Mouse (Mus musculus) spleen, postnatal 36 days (tissue): Measurements from ENCODE around the gene Smim1.

Source experiments
- DNase-seq, 2 experiments: peaks; one replicate each; pipeline ENCODE4 v3.0.0; 2022; ENCODE audit warnings: low spot score in 2 of 2, mixed read lengths in 1 of 2

The Smim1 gene

DNA sequence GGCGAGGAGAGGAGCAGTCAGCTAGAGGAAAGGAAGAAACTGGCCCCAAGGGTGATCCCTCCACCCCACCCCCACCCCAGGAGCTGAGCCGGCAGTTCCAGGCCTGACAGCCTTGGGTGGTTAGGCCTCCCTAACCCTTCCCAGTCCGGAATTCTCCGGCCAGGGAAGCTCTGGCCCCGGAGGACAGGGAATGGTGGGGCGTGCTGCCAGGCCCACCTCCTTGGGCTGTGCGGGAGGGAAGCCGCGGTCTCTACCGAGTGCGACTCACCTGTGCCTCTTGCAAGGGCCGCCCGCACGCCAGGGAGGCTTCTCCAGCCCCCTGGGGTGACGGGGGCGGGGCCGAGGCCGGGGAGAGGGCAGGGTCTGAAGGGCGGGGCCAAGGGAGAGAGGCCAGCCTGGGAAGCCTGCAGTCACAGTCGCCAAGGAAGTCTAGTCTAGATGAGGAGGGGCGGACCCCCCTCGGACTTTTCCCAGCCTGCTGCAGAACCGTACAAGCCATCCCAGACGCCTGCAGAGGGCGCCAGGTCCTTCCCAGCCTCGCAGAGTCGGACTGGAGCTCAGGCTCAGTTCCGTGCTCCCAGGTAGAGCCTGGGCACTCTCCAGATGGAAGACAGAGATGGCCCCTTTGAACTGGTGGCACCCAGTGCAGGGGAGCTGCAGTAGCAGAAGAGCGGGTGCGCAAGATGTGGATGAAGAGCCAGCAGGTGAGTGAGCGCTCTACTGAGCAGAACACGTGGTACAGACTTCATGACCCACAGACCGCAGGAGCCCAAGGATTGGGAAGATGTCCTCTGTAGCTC lies at the start of gene Smim1:
TSS of gene Smim1 (minus strand) at position 590 of the 800 bp plus-strand sequence.
- DNase-seq: peak; percentile 40 to 57

DNA sequence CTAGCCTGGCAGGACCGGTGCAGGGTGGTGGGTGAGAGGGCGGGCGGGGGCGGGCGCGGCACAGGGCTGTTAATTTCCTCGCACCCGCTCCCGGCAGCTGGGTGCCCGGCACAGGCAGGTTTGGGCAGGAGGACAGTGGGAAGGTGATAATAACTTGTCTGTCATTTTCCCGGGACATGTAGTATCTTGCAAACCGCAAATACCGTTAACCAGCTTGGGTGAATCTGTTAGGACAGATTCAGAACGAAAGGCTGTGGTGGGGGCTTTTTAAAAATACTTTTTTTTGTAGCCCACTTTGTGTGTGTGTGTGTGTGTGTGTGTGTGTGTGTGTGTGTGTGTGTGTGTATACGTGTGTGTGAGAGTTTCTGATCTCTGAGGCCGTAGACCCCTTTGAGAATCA lies 45.9 kb upstream of the Smim1 start:
- DNase-seq: no peak

DNA sequence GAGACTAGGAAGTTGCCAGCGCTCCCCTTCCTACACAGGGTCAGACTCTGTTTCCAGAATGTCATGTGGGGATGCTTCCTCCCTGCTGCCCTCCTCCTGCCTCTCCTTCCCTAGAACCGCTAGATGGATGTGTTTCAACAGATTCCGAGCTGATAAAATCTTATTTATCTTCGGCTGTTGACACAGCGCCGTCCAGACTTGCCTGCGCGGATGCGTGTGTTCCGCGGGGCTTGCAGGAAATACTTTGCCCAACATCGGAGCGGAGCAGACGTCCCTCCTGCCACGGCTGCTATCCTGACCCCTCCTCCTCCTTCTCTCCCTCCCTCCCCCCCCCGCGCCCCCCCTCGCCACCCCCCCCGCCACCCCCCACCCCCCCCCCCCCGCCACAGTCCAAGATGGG lies 45.5 kb upstream of the Smim1 start:
- no peak for DNase-seq

DNA sequence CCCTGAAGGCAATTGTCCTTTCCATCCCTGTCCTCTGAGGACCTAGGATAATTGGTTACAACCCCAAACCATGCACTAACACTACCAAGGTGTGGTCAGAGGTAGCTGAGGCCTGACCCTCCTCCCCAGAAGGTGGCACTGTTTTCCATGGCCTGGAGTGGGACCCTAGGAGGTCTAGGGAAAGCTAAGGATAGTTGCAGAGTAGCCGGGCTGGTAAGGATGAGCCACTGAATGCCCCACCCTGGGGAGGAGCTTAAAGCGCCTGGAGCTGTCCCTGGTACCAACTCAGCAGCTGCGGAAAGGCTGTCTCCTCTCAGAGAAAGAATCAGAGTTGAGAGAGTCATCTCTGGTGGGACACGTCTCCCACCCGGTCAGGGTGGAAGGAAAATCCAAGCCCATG lies 44.9 kb upstream of the Smim1 start:
- DNase-seq: no peak

DNA sequence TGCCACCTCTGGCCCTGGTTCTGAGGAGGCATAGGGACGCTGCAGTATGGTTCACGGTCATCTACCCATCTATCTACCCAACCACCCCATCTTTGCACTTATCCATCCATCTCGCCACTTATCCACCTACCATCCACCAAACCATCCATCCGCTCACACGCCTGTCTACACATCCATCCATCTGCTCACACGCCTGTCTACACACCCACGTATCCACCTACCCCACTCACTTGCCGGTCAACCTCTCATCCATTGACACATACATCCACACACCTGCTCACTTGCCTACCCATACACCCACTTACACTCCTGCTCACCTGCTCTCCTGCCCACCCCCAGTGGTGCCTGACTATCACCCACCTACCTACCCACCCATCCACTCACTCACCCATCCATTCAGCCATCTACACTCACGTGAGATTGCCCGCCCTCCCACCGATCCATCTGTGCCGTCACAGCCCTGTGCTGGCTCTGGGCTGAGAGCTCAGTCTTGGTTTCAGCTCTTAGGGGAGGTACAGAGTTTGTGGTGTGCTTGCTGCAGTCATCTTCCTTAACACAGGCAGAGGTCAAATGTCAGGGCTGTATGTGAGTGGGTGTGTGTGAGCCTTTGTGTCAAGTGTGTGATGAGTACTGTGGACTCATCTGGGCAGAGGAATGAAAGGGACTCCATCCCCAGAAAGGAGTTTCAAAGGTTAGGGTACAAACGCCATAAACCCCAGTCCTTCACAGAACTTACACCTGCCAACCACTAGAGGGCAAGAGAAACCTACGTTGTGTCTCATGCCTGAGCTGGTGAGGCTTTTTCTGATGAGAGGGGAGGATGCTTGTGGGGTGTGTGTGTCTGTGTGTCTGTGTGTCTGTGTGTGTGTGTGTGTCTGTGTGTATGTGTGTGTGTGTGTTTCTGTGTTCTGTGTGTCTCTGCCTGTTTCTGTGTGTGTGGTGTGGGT lies 39.1 kb upstream of the Smim1 start:
- no peak for DNase-seq

DNA sequence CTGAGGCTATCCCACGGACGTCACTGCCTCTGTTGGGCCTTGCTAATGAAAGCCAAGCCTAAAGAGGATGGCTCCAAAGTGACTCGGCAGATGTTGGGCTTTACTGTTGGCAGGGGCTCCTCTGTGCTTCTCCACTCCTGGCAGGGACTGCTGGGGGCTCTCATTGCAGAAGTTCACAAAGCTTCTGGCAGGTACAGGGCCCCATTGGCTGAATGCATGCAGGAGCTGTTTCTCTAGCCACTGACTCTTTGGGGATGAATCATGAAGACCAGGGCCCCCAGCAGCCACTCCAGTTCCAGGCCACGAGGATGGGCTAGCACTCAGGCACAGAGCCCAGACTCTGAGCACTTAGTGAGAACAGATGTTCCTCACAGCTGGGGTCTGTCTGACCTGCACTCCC lies 31.7 kb upstream of the Smim1 start:
- no peak for DNase-seq

DNA sequence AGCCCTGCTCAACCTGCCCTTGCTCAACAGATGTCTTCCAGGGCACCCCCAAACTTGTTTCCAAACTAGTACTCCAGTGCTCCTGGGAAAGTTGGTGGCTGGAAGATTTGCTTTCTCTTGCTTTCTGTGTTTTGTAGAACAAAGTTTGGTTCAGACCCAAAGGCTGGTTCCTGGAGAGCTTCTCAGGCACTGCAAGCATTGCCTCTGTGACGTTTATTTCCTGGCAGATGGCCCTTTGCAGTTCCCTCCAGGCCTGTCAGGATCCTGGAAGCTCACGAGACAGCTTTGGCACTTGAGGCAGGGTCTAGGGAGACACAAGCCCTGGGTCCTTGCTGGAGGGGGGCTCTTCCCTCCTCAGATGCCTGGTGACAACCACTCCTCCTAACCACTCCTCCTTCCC lies 30.6 kb upstream of the Smim1 start:
- DNase-seq: no peak

DNA sequence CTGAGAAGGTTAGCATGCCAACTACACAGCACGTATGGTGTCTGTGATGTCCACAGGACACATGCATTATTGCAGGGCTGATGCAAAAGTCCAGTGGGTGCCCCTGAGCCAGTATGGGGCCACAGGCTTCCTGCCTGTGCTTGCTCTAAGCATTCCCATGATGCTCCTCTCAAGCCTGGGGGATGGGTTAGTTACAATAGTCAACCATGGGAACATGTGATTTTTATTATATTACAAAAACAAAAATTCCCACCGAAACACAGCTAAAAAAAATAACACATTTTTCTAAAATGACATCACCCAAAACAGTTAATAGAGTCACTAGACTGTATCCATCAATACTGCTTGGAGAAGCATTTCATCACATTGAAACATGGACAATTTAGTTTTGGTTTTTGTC lies 30.0 kb upstream of the Smim1 start:
- DNase-seq: no peak

DNA sequence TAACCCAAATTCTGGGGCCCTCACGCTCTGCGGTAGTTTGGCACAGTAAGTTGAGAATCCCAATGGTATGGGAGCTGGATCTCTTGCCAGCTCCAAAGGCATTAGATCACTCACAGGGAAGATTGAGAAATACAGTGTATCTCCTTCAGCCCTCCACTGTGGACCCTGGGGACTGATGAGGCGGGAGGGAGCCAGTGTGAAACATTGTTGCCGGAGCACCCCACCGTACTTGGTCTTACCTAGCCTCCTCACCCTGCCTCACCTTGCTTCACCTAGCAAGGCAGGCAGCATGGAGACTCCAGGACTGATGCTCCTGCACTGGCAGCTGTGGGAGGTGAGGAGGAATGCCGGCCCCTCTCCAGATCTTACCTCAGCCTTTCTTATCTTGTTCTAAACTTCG lies 29.5 kb upstream of the Smim1 start:
- DNase-seq: no peak

DNA sequence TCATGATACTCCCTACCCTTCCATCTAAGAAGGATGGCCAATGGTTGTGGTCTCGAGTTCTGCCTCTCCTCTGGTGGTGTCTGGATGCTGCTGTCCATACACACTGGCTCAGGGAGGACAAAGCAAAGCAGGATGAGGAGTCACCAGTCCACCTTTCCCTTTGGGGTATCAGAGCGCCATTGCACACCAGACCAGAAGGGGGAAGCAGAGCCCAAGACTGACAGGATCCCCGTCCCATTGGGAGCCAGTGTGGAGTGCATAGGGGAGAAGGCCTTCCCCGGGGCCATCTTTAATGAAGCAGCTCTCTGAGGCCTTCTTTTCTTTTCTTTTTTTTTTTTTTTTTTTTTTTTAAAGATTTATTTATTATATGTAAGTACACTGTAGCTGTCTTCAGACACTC lies 27.0 kb upstream of the Smim1 start:
- DNase-seq: no peak

DNA sequence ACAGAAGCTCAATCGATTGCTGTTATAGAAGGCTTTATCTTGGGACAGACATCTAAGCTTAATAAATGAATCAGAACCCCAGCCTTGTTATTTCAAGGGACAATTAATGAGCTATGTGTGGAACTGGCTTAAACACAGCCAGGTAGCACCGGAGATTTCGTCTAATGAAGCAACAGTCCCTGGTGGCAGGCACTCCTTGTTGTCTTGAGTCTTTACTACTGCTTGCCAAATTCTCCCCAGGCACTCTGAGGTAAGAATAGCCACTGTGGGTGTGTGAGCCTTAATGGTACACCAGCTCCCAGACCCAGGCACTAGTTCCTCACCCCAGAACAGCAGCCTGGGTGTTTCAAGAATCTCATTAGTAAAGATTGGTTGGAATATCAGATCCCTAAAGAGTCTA lies 25.4 kb upstream of the Smim1 start:
- DNase-seq: no peak

DNA sequence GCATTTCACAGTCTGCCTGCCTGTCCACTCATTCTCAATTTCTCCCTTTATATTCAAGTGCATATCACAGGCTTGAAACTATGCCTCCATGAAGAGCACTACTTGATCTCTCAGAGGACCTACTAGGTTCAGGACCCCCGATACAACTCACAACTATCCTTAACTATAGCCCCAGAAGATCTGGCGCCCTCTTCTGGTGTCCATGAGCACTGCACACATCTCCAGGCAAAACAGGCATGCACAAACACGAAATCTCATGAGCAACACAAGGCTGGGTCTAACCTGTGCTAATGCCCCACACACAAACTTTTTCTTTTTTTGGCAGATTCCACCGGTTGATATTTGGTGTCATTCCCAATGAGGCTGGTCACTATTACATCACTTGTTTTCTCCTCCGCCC lies 19.8 kb upstream of the Smim1 start:
- DNase-seq: no peak

DNA sequence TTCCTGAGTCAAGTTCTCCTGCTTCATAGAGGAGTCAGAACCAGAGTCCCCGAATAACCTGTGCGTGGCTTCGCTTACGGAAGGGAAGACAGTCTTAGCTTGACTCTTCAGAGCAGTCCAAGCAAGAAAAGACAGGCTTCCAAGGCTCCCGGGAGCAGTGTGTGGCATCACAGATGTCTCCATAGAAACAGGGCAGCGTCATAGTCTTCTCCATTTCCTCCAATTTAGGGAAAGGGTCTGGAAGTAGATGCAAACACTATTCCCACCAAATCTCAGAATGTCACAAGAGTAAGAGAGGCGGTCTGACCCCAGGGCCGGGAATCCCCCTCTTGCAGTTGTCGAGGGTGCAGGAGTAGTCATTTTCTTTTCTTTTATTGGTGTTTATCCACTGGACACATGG lies 16.5 kb upstream of the Smim1 start, which contains the start of gene Ccdc27:
TSS of gene Ccdc27 (minus strand) at position 101 of the 400 bp plus-strand sequence.
- no peak for DNase-seq

DNA sequence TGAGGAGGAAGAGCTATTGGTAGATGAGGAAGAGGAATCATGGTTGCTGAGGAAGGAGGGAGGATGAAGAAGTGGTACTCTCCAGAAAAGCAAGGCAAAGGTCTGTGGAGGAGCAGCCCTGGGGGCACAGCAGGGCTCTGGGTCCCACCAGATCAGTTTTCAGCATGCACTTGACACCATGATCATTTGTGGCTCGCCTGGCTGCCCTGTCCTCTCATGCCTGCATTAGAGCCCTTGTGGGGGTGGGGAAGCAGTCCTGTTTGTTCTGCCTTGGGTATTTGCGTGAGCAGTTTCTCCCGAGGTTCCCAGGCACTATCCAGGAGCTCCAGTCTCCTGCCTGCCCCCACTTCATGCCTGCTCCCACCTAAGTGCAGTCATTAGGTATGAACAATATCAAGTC lies 11.1 kb upstream of the Smim1 start:
- no peak for DNase-seq

DNA sequence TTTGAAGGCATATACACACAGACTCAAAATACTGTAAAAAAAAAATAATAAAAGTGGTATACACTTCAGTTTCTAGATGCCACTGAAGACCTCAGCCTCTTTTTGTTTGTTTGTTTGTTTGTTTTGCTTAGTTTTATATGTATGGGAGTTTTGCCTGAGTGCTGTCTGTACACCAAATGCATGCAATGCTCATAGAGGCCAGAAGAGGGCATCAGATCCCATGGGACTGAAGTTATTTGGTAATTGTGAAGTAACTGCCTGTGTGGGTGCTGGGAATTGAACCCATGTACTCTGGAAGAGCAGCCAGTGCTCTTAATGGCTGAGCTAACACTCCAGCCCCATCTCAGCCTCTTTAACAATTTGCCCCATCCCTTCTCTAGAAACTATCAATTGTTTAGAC lies 2.6 kb upstream of the Smim1 start:
- no peak for DNase-seq

DNA sequence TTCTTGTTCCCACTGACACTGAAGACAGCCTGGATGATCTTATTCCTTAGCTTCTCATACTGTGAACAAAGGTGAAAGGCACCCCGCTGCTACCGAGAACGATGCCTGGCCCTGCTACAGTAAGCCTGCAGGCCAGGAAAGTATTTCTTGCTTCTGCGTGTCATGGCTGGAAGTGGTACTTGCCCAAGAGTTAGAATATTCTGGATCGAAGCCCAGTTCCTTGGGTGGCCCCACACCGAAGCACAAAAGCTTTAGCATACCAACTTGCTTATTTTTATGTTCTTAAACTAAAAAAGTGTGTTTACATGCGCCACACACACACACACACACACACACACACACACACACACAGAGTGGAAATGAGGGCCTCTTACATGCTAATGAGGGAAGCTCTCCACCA lies 2.0 kb upstream of the Smim1 start:
- no peak for DNase-seq

DNA sequence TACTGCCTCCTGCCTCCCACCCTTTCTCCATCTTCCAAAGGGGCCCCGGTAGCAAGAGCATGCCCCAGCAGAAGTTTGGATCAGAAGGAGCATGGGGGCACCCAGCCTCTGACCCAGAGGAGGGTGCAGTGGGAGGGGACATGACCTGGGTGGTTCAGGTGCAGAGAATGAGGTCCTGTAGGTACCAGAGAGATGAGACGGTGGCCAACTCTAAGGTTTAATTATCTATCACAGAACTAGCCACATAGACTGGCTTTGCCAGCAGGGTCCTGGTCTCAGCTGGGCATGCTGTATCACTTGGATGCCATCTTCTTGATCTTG lies 371 bp upstream of the Smim1 start:
- DNase-seq: no peak

DNA sequence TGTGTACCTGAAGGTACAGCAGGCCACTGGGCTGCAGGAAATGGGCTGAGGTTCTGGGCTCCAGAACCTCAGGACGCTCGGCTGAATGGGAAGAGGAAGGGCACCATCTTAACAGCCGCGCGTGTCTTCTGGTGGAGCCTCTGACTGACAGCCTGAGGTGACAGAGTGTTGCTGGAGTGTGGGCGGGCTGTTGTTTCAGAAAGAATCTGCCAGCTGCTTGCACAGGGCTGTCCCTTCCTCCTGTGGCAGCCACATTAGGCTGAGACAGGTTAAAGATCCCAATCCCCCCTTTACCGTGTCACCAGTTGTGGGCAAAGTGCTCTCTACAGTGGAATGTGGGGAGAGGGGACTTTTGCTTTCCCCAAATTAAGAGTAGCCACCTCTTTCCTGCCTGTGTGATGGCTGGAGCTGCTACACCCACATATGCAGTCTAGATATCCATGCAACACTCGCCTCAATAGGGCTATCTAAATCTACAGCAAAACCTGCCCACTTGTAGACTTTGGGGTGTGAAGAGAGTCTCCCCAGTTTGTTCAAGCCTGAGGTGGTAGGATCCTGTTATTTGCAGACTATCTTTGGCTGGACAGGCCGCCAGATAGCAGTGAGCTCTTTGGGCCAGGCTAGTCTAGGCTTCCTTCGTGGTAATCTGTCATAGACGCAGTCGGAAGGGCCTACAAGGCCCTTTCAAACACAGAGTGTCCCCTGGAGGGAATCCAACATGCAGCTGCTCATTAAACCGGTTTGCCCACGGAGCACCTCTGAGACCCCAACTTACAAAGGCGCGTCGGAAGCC lies 1.1 kb downstream of the Smim1 start:
- no peak for DNase-seq

DNA sequence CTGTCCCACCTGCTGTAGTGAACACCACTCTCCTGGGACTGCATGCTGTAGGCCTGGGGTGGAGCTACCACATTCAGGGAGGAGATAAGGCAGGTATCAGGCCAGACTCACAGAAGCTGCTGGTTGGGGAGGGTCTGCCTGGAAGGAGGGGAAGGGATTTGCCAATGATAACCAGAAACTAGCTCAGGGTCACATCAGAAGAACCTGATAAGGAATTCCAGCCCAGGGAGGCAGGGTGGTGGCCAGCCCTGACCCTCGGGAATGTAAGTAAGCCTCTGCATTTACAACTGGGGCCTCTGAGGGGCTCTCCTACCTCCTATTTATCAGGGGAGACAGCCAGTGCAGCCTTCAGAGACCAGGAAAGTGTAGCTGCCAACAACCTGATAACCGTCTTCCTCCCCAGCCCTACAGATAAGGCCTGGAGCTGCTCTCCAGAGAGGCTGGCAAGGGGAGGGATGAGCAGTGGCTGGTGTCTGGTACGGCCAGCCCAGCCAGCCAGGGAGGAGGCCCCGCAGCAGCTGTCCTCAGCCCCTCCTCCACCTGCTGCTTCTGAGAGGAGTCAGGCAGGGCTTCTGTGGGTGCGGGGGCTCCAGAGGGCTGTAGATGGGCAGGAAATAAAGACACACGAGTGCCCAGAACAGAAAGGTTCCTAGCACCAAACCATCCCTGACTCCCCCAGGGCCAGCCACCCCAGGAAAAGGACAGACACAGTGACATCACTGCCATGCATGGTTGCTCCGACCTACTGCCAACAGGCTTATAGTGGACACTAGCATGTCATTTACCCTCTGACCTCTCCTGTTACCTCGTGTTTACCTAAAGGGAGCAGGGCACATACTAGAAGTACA lies 2.1 kb downstream of the Smim1 start:
- DNase-seq: peak; percentile 49 to 58

DNA sequence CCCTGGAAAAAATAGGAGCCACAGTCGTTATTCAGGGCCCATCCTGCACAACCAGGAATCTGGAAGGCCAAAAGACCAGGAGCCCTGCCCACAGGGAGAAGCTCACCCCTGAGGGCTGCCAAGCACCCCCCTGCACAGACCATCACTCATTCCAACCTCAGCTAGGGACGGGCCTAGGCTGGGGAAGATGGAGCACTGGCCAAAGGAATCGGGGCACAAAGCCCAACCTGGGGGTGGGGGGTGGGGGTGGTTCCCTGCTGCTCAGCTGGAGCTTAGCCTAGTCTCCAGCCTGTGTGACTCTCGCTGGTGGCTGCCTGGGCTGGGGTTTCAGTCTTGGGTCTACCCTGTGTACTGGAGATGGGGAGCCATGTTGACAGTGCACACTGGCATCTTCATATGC lies 3.2 kb downstream of the Smim1 start:
- no peak for DNase-seq

DNA sequence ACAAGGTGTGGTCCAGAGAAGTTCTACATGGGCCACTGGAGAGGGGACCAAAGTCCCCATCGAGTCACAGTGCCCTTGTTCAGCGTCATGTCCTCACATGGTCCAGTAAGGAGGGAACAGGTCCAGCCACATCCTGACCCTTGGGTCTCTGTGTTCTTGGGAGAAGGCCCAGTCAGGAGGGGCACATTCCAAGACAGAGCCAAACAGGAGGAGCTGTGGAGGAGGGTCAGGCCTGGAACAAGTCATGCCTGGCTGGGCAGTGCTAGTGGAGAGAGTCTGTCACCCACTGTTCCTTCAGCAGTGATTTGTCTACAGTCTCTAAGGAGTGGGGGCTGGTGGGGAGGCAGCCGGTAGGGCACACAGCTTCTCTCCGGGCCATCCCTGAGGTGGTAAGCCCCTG lies 3.6 kb downstream of the Smim1 start:
- no peak for DNase-seq
